In genomic region chr9:13446703-13447285, GRCm38 (mm10) we compare ENCODE assay signal across 30 mouse cellular contexts. TPM values are rescaled to one million over a fixed set of nuclear protein-coding genes. Genes with fewer than 3 reads are reported as not detected.
DNase-seq lines count a peak whose midpoint lies in the region; ATAC-seq lines count a peak whose summit lies in the region.
"Had no signal": no experiment of that assay in that cellular context is flagged by ENCODE, and none has a peak within 500 bp of the region (broad histone marks: within the 10 kb centered on the region; RNA-seq: fewer than 3 reads in every experiment).

Gene Gm17571, minus strand, starts transcription at chr9:13446753.

- H3K9me3 ChIP-seq in kidney, embryonic 16.5 days (ENCODE audit: low read length), result no peaks in the 10 kb centered on the region
- no peaks in the 10 kb centered on the region for H3K9me3 ChIP-seq in lung, embryonic 16.5 days (ENCODE audit: control insufficient read depth, low read length)
- H3K9me3 ChIP-seq in midbrain, embryonic 11.5 days (ENCODE audit: control insufficient read depth, low read length), result no peaks in the 10 kb centered on the region
- H3K9me3 ChIP-seq in midbrain, embryonic 13.5 days, result no peaks in the 10 kb centered on the region
- H3K9me3 ChIP-seq in liver, embryonic 12.5 days (replicated peaks), result no peaks in the 10 kb centered on the region
- H3K9me3 ChIP-seq: embryonic facial prominence, embryonic 10.5 days; embryonic facial prominence, embryonic 13.5 days; forebrain, embryonic 10.5 days; forebrain, embryonic 13.5 days; heart, embryonic 13.5 days; hindbrain, embryonic 12.5 days; hindbrain, embryonic 15.5 days had no signal

- no peaks in the 10 kb centered on the region for H3K36me3 ChIP-seq in kidney, embryonic 16.5 days (ENCODE audit: insufficient read depth, low read length)
- no peaks in the 10 kb centered on the region for H3K36me3 ChIP-seq in lung, embryonic 16.5 days (ENCODE audit: control insufficient read depth, insufficient read depth, low read length)
- H3K36me3 ChIP-seq in midbrain, embryonic 11.5 days (ENCODE audit: control insufficient read depth, insufficient read depth, low read length), result no peaks in the 10 kb centered on the region
- no peaks in the 10 kb centered on the region for H3K36me3 ChIP-seq in midbrain, embryonic 13.5 days
- H3K36me3 ChIP-seq in liver, embryonic 12.5 days, result no peaks in the 10 kb centered on the region
- H3K36me3 ChIP-seq: embryonic facial prominence, embryonic 10.5 days; embryonic facial prominence, embryonic 13.5 days; forebrain, embryonic 10.5 days; heart, embryonic 13.5 days; hindbrain, embryonic 12.5 days; hindbrain, embryonic 15.5 days had no signal

- no peak within 1 kb of the TSS for H3K9ac ChIP-seq in kidney, embryonic 16.5 days (replicated peaks; ENCODE audit: low read length)
- H3K9ac ChIP-seq in lung, embryonic 16.5 days (ENCODE audit: low read length), result no peak within 1 kb of the TSS
- H3K9ac ChIP-seq in midbrain, embryonic 11.5 days (ENCODE audit: low read length), result no peak within 1 kb of the TSS
- no peak within 1 kb of the TSS for H3K9ac ChIP-seq in midbrain, embryonic 13.5 days (replicated peaks)
- no peak within 1 kb of the TSS for H3K9ac ChIP-seq in liver, embryonic 12.5 days
- H3K9ac ChIP-seq: embryonic facial prominence, embryonic 13.5 days; forebrain, embryonic 13.5 days; heart, embryonic 13.5 days; hindbrain, embryonic 12.5 days; hindbrain, embryonic 15.5 days had no signal

- DNase-seq in kidney, adult 18-20 months, result no peak
- DNase-seq in lung, postnatal 25 days (ENCODE audit: low spot score), result no peak
- DNase-seq in midbrain, embryonic 11.5 days (ENCODE audit: low spot score, missing footprints), result peak; percentile 64
- peak; percentile 26 for DNase-seq in induced T-regulatory cell, adult 2 months (ENCODE audit: low read depth)
- DNase-seq: adrenal gland, adult 8-10 months; adrenal gland, postnatal 25 days; cerebellum, adult 11-12 months; cerebellum, adult 8-10 months; cerebellum, postnatal 10 days; cerebellum, postnatal 36 days; embryo, embryonic 11 days; gastrocnemius, postnatal 10 days; gastrocnemius, postnatal 36 days; heart, postnatal 14 days had no signal

- H3K27me3 ChIP-seq in kidney, embryonic 16.5 days (ENCODE audit: insufficient read depth, low read length), result no peaks in the 10 kb centered on the region
- no peaks in the 10 kb centered on the region for H3K27me3 ChIP-seq in lung, embryonic 16.5 days (ENCODE audit: control insufficient read depth, insufficient read depth, low read depth, low read length)
- H3K27me3 ChIP-seq in midbrain, embryonic 11.5 days (ENCODE audit: control insufficient read depth, insufficient read depth, low read length), result no peaks in the 10 kb centered on the region
- H3K27me3 ChIP-seq in midbrain, embryonic 13.5 days, result no peaks in the 10 kb centered on the region
- H3K27me3 ChIP-seq in liver, embryonic 12.5 days (replicated peaks), result no peaks in the 10 kb centered on the region
- H3K27me3 ChIP-seq: embryonic facial prominence, embryonic 13.5 days; forebrain, embryonic 13.5 days; heart, embryonic 13.5 days; hindbrain, embryonic 12.5 days; hindbrain, embryonic 15.5 days had no signal

- no peak within 1 kb of the TSS for H3K4me3 ChIP-seq in kidney, embryonic 16.5 days (ENCODE audit: low read length)
- H3K4me3 ChIP-seq in lung, embryonic 16.5 days (ENCODE audit: low read length), result no peak within 1 kb of the TSS
- no peak within 1 kb of the TSS for H3K4me3 ChIP-seq in midbrain, embryonic 11.5 days (ENCODE audit: low read depth, low read length)
- no peak within 1 kb of the TSS for H3K4me3 ChIP-seq in midbrain, embryonic 13.5 days (replicated peaks)
- no peak within 1 kb of the TSS for H3K4me3 ChIP-seq in liver, embryonic 12.5 days
- H3K4me3 ChIP-seq: embryonic facial prominence, embryonic 10.5 days; embryonic facial prominence, embryonic 13.5 days; forebrain, embryonic 10.5 days; forebrain, embryonic 13.5 days; heart, embryonic 13.5 days; hindbrain, embryonic 12.5 days; hindbrain, embryonic 15.5 days had no signal

- WGBS in kidney, embryonic 16.5 days, result 53% methylated on average over 4 of the region's 4 CpGs
- WGBS in lung, embryonic 16.5 days, result 29% methylated on average over 4 of the region's 4 CpGs
- 89% methylated on average over 4 of the region's 4 CpGs for WGBS in midbrain, embryonic 11.5 days
- 88% methylated on average over 4 of the region's 4 CpGs for WGBS in midbrain, embryonic 13.5 days
- 38% methylated on average over 4 of the region's 4 CpGs for WGBS in liver, embryonic 12.5 days (ENCODE audit: insufficient replicate concordance)

- H3K4me2 ChIP-seq in kidney, embryonic 16.5 days (replicated peaks; ENCODE audit: low read depth, low read length), result no peak within 1 kb of the TSS
- H3K4me2 ChIP-seq in lung, embryonic 16.5 days (ENCODE audit: low read depth, low read length), result no peak within 1 kb of the TSS
- no peak within 1 kb of the TSS for H3K4me2 ChIP-seq in midbrain, embryonic 11.5 days
- no peak within 1 kb of the TSS for H3K4me2 ChIP-seq in midbrain, embryonic 13.5 days (replicated peaks)
- no peak within 1 kb of the TSS for H3K4me2 ChIP-seq in liver, embryonic 12.5 days
- H3K4me2 ChIP-seq: embryonic facial prominence, embryonic 13.5 days; forebrain, embryonic 13.5 days; heart, embryonic 13.5 days; hindbrain, embryonic 12.5 days; hindbrain, embryonic 15.5 days had no signal

- ATAC-seq in kidney, embryonic 16.5 days (ENCODE audit: low FRiP score, low TSS enrichment), result no peak
- peak; percentile 66; the same call in 1 of the 2 replicates for ATAC-seq in lung, embryonic 16.5 days (ENCODE audit: low read depth)
- ATAC-seq in midbrain, embryonic 11.5 days (ENCODE audit: low FRiP score), result no peak
- no peak for ATAC-seq in midbrain, embryonic 13.5 days
- no peak for ATAC-seq in liver, embryonic 12.5 days
- ATAC-seq: forebrain, embryonic 13.5 days; forebrain, embryonic 16.5 days had no signal

- peaks cover 15% of the 10 kb centered on the region; the same call in 1 of the 2 replicates for H3K4me1 ChIP-seq in kidney, embryonic 16.5 days (ENCODE audit: insufficient read depth, low read length)
- peaks cover 13% of the 10 kb centered on the region for H3K4me1 ChIP-seq in lung, embryonic 16.5 days (replicated peaks; ENCODE audit: control insufficient read depth, insufficient read depth, low read length)
- no peaks in the 10 kb centered on the region for H3K4me1 ChIP-seq in midbrain, embryonic 11.5 days (ENCODE audit: control insufficient read depth, insufficient read depth, low read length)
- peaks cover 4% of the 10 kb centered on the region; the same call in 1 of the 2 replicates for H3K4me1 ChIP-seq in midbrain, embryonic 13.5 days (replicated peaks)
- H3K4me1 ChIP-seq in liver, embryonic 12.5 days, result peaks cover 15% of the 10 kb centered on the region
- H3K4me1 ChIP-seq: forebrain, embryonic 13.5 days; hindbrain, embryonic 12.5 days; hindbrain, embryonic 15.5 days had no signal

- 0 out of 2 replicates have a peak within 1 kb of the TSS, but pooled peaks have one; percentile 23 for H3K27ac ChIP-seq in kidney, embryonic 16.5 days (ENCODE audit: low read length)
- peak within 1 kb of the TSS; percentile 73; the same call in 1 of the 2 replicates for H3K27ac ChIP-seq in lung, embryonic 16.5 days (ENCODE audit: low read length)
- H3K27ac ChIP-seq in midbrain, embryonic 11.5 days (ENCODE audit: low read depth, low read length), result no peak within 1 kb of the TSS
- H3K27ac ChIP-seq in midbrain, embryonic 13.5 days, result no peak within 1 kb of the TSS
- no peak within 1 kb of the TSS for H3K27ac ChIP-seq in liver, embryonic 12.5 days
- H3K27ac ChIP-seq: embryonic facial prominence, embryonic 10.5 days; embryonic facial prominence, embryonic 13.5 days; forebrain, embryonic 10.5 days; forebrain, embryonic 13.5 days; heart, embryonic 13.5 days; hindbrain, embryonic 12.5 days; hindbrain, embryonic 15.5 days had no signal

RNA-seq across cellular contexts. Expression of gene Gm17571, which starts in this region (rescaled TPM):
- polyA plus RNA-seq in kidney, embryonic 16.5 days (2015; fragmentation: Nextera tagmentation; extraction: Ambion mirVana), result not detected in 2 replicates
- not detected in 2 replicates for polyA plus RNA-seq in lung, embryonic 16.5 days (2015; fragmentation: Nextera tagmentation; extraction: Ambion mirVana)
- not detected in 2 replicates for polyA plus RNA-seq in midbrain, embryonic 11.5 days (2014; fragmentation: Nextera tagmentation; extraction: Ambion mirVana)
- polyA plus RNA-seq in midbrain, embryonic 13.5 days (2015; fragmentation: Nextera tagmentation; extraction: Ambion mirVana), result not detected in 2 replicates
- not detected in 2 replicates for polyA plus RNA-seq in liver, embryonic 12.5 days (2016; fragmentation: Nextera tagmentation; extraction: Ambion mirVana)
- polyA plus RNA-seq: activated CD4-positive, CD25-positive, alpha-beta regulatory T cell, adult 4 months; brain, embryonic 14.5 days; cortical plate, adult 2 months; embryonic facial prominence, embryonic 10.5 days; embryonic facial prominence, embryonic 13.5 days; forebrain, embryonic 10.5 days; forebrain, embryonic 13.5 days; forebrain, embryonic 16.5 days; heart, embryonic 13.5 days; heart, embryonic 16.5 days; hindbrain, embryonic 12.5 days; hindbrain, embryonic 15.5 days had no signal

Comparison
In these comparisons a context has a peak if more than half of its experiments do, and no peak if none do; other contexts are left out.
1. Peak in ATAC-seq and H3K27ac ChIP-seq in lung, embryonic 16.5 days; RNA of the gene not detected or under 1 TPM.
2. Peak in DNase-seq in midbrain, embryonic 11.5 days; RNA of the gene not detected or under 1 TPM.